ENCODE assay signal across 24 mouse cellular contexts in the genomic region with DNA sequence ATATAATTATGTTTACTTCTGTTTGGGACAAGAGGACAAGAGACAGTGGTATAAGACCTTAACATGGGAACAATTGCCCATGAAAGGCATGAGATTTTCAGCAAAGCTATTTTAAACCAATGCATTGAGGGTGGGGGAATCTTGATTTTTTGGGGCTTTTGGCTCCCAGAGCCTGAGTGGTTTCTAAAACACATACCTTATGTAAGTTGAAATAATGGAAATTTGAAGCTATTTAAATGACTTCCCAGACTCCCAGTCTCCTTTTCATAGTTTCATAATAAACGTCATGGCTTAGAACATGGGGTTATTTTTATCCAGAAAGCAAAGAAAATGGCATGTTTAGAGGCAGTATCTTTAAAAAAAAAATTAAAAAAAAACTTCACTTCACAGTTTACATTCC.
DNase-seq lines count a peak whose midpoint lies in the region; ATAC-seq and TF ChIP-seq lines count a peak whose summit lies in the region.
"Had no signal": no experiment of that assay in that cellular context is flagged by ENCODE, and none has a peak within 500 bp of the region (broad histone marks: within the 10 kb centered on the region; RNA-seq: fewer than 3 reads in every experiment).

No protein-coding gene starts in this region.

- no peak for ATAC-seq in limb, embryonic 13.5 days (ENCODE audit: low FRiP score, low read depth)
- no peak for ATAC-seq in limb, embryonic 15.5 days (ENCODE audit: insufficient number of reproducible peaks, low FRiP score, low TSS enrichment, low read depth)
- ATAC-seq: CD4-positive, CD25-positive, alpha-beta regulatory T cell, adult 4 months; forebrain, embryonic 16.5 days had no signal

- TF ChIP-seq CTCF in layer of hippocampus, adult 2 months (conservative IDR thresholded peaks at IDR 0.05) = no peak

- no peak overlapping the region for H3K9ac ChIP-seq in limb, embryonic 13.5 days
- H3K9ac ChIP-seq in limb, embryonic 15.5 days = no peak overlapping the region
- H3K9ac ChIP-seq: embryonic facial prominence, embryonic 13.5 days; forebrain, embryonic 12.5 days; hindbrain, embryonic 12.5 days; hindbrain, embryonic 15.5 days had no signal

- H3K4me1 ChIP-seq in limb, embryonic 13.5 days = peaks cover 9% of the 10 kb centered on the region
- peaks cover 17% of the 10 kb centered on the region for H3K4me1 ChIP-seq in limb, embryonic 10.5 days
- peaks cover 8% of the 10 kb centered on the region; the same call in 1 of the 2 replicates for H3K4me1 ChIP-seq in limb, embryonic 15.5 days
- H3K4me1 ChIP-seq: embryonic facial prominence, embryonic 13.5 days had no signal

- no peak for DNase-seq in layer of hippocampus, adult 2 months (ENCODE audit: low spot score in 2 of 2)
- DNase-seq in layer of hippocampus, postnatal 36 days = no peak
- DNase-seq in limb, embryonic 10.5 days (ENCODE audit: low spot score) = no peak
- no peak for DNase-seq in retina, embryonic 14.5 days (ENCODE audit: low spot score)
- DNase-seq: adrenal gland, adult 2 months; adrenal gland, postnatal 14 days; cerebellum, adult 11-12 months; cerebellum, adult 8-10 months; cerebellum, postnatal 36 days; embryo, embryonic 11 days; gastrocnemius, adult 2 months; gastrocnemius, postnatal 14 days; heart, adult 11 months had no signal

- H3K4me3 ChIP-seq in layer of hippocampus, adult 2 months = no peak overlapping the region
- H3K4me3 ChIP-seq in limb, embryonic 13.5 days = no peak overlapping the region
- no peak overlapping the region for H3K4me3 ChIP-seq in limb, embryonic 10.5 days
- H3K4me3 ChIP-seq in limb, embryonic 15.5 days = no peak overlapping the region
- H3K4me3 ChIP-seq: embryonic facial prominence, embryonic 10.5 days; embryonic facial prominence, embryonic 13.5 days; erythroblast, embryonic 14.5 days; forebrain, embryonic 12.5 days; gastrocnemius, adult 2 months; hindbrain, embryonic 12.5 days; hindbrain, embryonic 15.5 days had no signal

- no peaks in the 10 kb centered on the region for H3K27me3 ChIP-seq in limb, embryonic 13.5 days
- H3K27me3 ChIP-seq in limb, embryonic 10.5 days (ENCODE audit: low read depth, poor library complexity, severe bottlenecking) = no peaks in the 10 kb centered on the region
- H3K27me3 ChIP-seq in limb, embryonic 15.5 days = no peaks in the 10 kb centered on the region
- H3K27me3 ChIP-seq: embryonic facial prominence, embryonic 13.5 days; forebrain, embryonic 12.5 days; hindbrain, embryonic 12.5 days; hindbrain, embryonic 15.5 days had no signal

- H3K36me3 ChIP-seq in limb, embryonic 13.5 days = no peaks in the 10 kb centered on the region
- no peaks in the 10 kb centered on the region for H3K36me3 ChIP-seq in limb, embryonic 10.5 days
- no peaks in the 10 kb centered on the region for H3K36me3 ChIP-seq in limb, embryonic 15.5 days
- H3K36me3 ChIP-seq: embryonic facial prominence, embryonic 10.5 days; embryonic facial prominence, embryonic 13.5 days; forebrain, embryonic 12.5 days; hindbrain, embryonic 12.5 days; hindbrain, embryonic 15.5 days had no signal

- H3K4me2 ChIP-seq in limb, embryonic 13.5 days (replicated peaks) = no peak overlapping the region
- no peak overlapping the region for H3K4me2 ChIP-seq in limb, embryonic 15.5 days
- H3K4me2 ChIP-seq: embryonic facial prominence, embryonic 13.5 days; forebrain, embryonic 12.5 days; heart, embryonic 11.5 days; hindbrain, embryonic 12.5 days; hindbrain, embryonic 15.5 days had no signal

- WGBS in limb, embryonic 13.5 days = 50% methylated on average over 1 of the region's 1 CpGs
- 76% methylated on average over 1 of the region's 1 CpGs for WGBS in limb, embryonic 10.5 days
- WGBS in limb, embryonic 15.5 days = 44% methylated on average over 1 of the region's 1 CpGs

- H3K27ac ChIP-seq in layer of hippocampus, adult 2 months = peak overlapping the region; percentile 69
- peak overlapping the region; percentile 28; the same call in 1 of the 2 replicates for H3K27ac ChIP-seq in limb, embryonic 13.5 days
- H3K27ac ChIP-seq in limb, embryonic 10.5 days = no peak overlapping the region
- H3K27ac ChIP-seq in limb, embryonic 15.5 days = 0 out of 2 replicates have a peak overlapping the region, but pooled peaks have one; percentile 75
- H3K27ac ChIP-seq: embryonic facial prominence, embryonic 10.5 days; forebrain, embryonic 12.5 days; gastrocnemius, adult 2 months; hindbrain, embryonic 12.5 days; hindbrain, embryonic 15.5 days had no signal

- no peaks in the 10 kb centered on the region for H3K9me3 ChIP-seq in limb, embryonic 13.5 days
- no peaks in the 10 kb centered on the region for H3K9me3 ChIP-seq in limb, embryonic 10.5 days (replicated peaks)
- no peaks in the 10 kb centered on the region for H3K9me3 ChIP-seq in limb, embryonic 15.5 days
- H3K9me3 ChIP-seq: embryonic facial prominence, embryonic 10.5 days; embryonic facial prominence, embryonic 13.5 days; forebrain, embryonic 12.5 days; hindbrain, embryonic 12.5 days; hindbrain, embryonic 15.5 days had no signal
